Mouse (Mus musculus): ENCODE data around the gene Strn. TPM values are rescaled to one million over a fixed set of nuclear protein-coding genes. Genes with fewer than 3 reads are reported as not detected.

The Strn gene
- polyA plus RNA-seq (2016; fragmentation: Nextera tagmentation; extraction: Ambion mirVana) = 6.3 and 7.0 TPM in 2 replicates

DNA sequence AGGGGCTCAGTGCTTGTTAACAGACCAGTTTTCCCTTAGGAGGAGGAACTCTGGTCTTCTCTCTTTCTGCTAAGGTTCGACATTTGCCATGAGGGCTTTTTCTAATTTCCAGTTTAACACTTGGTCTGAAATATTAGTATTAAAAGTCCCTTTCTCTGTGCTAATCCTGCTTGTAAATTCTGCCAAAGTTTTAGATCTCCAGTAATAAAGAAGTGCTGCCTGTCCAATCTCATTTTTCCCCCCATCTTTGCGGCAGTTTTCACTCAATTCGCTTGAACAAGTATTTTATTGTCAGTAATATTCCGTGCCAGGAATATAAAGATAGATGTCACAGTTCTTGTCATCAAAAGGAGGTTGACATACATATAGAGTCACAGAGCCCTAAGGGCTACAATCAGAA, at the start of gene Strn:
TSS of gene Strn (minus strand) at position 101 of the 400 bp plus-strand sequence.
- H3K36me3 ChIP-seq = no peaks in the 10 kb centered on the region
- peaks cover 13% of the 10 kb centered on the region for H3K4me1 ChIP-seq
- peak within 1 kb of the TSS; percentile 89 for H3K9ac ChIP-seq
- no peaks in the 10 kb centered on the region for H3K27me3 ChIP-seq (replicated peaks)
- H3K4me3 ChIP-seq = peak within 1 kb of the TSS; percentile 82
- peak within 1 kb of the TSS; percentile 80 for H3K4me2 ChIP-seq (replicated peaks)
- H3K27ac ChIP-seq = peak within 1 kb of the TSS; percentile 34
- ATAC-seq (ENCODE audit: low FRiP score, low read depth) = no peak
- no peaks in the 10 kb centered on the region for H3K9me3 ChIP-seq
- WGBS = 29% methylated on average over 4 of the region's 4 CpGs

DNA sequence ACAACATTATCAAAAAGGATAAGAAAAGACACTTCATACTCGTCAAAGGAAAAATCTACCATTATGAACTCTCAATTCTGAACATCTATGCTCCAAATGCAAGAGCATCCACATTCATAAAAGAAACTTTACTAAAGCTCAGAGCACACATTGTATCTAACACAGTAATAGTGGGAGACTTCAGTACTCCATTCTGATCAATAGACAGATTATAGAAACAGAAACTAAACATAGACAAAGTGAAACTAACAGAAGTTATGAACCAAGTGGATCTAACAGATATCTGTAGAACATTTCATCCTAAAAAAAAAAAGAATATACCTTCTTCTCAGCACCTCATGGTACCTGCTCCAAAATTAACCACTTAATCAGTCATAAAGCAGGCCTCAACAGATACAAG, 41.8 kb upstream of the Strn start:
- no peak overlapping the region for H3K9ac ChIP-seq
- no peak for ATAC-seq (ENCODE audit: low FRiP score, low read depth)
- H3K27me3 ChIP-seq (replicated peaks) = no peaks in the 10 kb centered on the region
- H3K4me2 ChIP-seq (replicated peaks) = no peak overlapping the region
- H3K27ac ChIP-seq = no peak overlapping the region
- no peaks in the 10 kb centered on the region for H3K4me1 ChIP-seq
- no peaks in the 10 kb centered on the region for H3K9me3 ChIP-seq
- 89% methylated on average over 1 of the region's 1 CpGs for WGBS
- no peak overlapping the region for H3K4me3 ChIP-seq
- H3K36me3 ChIP-seq = peaks cover 16% of the 10 kb centered on the region

DNA sequence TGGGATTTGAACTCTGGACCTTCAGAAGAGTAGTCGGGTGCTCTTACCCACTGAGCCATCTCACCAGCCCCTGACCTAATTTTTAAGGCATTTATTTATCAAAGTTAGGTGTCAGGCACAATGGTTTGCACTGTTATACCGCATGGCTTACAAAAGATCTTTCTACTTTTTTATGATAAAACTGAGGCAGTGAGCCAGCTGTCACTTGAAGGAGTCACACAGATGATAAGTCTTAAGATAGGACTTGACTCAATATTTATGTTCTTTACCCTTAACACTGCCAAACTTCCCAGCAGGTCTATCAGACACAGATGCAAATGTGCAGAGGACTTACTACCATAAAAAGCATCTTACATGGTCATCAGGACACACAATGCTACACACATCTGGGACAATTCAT, 35.3 kb upstream of the Strn start:
- WGBS = 89% methylated on average over 2 of the region's 2 CpGs
- Histone ChIP-seq H3K9ac (no peak overlapping the region), H3K27ac (no peak overlapping the region), H3K4me2 (replicated peaks) (no peak overlapping the region), H3K36me3 (peaks cover 39% of the 10 kb centered on the region), H3K27me3 (replicated peaks) (no peaks in the 10 kb centered on the region), H3K4me3 (no peak overlapping the region), H3K4me1 (no peaks in the 10 kb centered on the region), H3K9me3 (no peaks in the 10 kb centered on the region)
- no peak for ATAC-seq (ENCODE audit: low FRiP score, low read depth)

GRCm38 (mm10) chr17:78770932-78771331, 33.9 kb upstream of the Strn start:
- no peak for ATAC-seq (ENCODE audit: low FRiP score, low read depth)
- Histone ChIP-seq H3K4me1 (no peaks in the 10 kb centered on the region), H3K4me3 (no peak overlapping the region), H3K4me2 (replicated peaks) (no peak overlapping the region), H3K27me3 (replicated peaks) (no peaks in the 10 kb centered on the region), H3K9me3 (no peaks in the 10 kb centered on the region), H3K36me3 (peaks cover 45% of the 10 kb centered on the region), H3K9ac (no peak overlapping the region), H3K27ac (no peak overlapping the region)
- 83% methylated on average over 7 of the region's 7 CpGs for WGBS

- 67% methylated on average over 3 of the region's 3 CpGs for WGBS
- ATAC-seq (ENCODE audit: low FRiP score, low read depth) = no peak
- Histone ChIP-seq H3K36me3 (peaks cover 52% of the 10 kb centered on the region), H3K27ac (no peak overlapping the region), H3K4me3 (no peak overlapping the region), H3K4me1 (no peaks in the 10 kb centered on the region), H3K9me3 (no peaks in the 10 kb centered on the region), H3K9ac (no peak overlapping the region), H3K4me2 (replicated peaks) (no peak overlapping the region), H3K27me3 (replicated peaks) (no peaks in the 10 kb centered on the region)
These were observed 32.3 kb upstream of the Strn start for GRCm38 (mm10) chr17:78769341-78769740.

DNA sequence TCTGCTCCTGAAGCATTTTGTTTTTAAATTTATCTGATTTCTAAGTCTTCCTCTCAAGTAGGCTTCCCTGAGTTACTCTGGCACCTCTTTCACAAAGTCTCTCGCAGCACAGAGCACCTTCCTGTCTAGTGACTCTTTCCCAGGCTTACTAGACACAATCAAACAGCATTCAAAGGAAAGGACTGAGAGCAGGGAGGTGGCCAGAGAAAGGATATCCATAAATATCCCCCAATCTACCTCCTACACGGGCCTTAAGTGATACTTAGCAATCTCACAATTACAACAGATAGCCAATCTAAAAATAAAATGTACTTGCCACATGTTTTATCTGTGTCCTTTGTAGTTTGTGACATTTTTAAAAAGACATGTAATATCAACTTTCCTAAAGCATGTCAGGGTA, 31.9 kb upstream of the Strn start:
- no peaks in the 10 kb centered on the region for H3K9me3 ChIP-seq
- H3K36me3 ChIP-seq = peaks cover 56% of the 10 kb centered on the region
- no peaks in the 10 kb centered on the region for H3K4me1 ChIP-seq
- H3K4me3 ChIP-seq = no peak overlapping the region
- H3K27ac ChIP-seq = no peak overlapping the region
- no peak overlapping the region for H3K4me2 ChIP-seq (replicated peaks)
- H3K9ac ChIP-seq = no peak overlapping the region
- H3K27me3 ChIP-seq (replicated peaks) = no peaks in the 10 kb centered on the region
- 70% methylated on average over 2 of the region's 2 CpGs for WGBS
- no peak for ATAC-seq (ENCODE audit: low FRiP score, low read depth)

DNA sequence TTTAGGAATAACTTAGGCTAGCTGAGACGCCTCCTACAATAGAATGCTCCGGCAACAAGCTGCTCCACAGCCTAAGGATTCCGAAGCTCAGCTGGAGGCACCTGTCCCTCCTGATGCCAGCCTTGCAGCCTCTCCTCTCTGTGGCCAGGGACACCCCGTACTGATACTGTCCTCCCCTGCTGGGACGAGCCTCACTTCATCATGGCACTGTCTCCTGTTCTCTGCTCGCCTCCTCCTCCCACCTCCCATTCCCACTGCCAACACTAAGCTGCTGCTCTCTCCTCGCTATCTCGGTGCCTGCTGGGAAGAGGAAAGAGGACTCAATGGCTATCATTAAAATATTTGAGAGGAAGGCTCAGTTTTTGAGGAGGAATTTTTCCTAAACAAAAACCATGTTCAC, 30.6 kb upstream of the Strn start:
- Histone ChIP-seq H3K9me3 (no peaks in the 10 kb centered on the region), H3K27ac (no peak overlapping the region), H3K36me3 (peaks cover 51% of the 10 kb centered on the region), H3K4me1 (no peaks in the 10 kb centered on the region), H3K27me3 (replicated peaks) (no peaks in the 10 kb centered on the region), H3K4me3 (no peak overlapping the region), H3K9ac (no peak overlapping the region), H3K4me2 (replicated peaks) (no peak overlapping the region)
- ATAC-seq (ENCODE audit: low FRiP score, low read depth) = no peak
- 70% methylated on average over 8 of the region's 8 CpGs for WGBS

DNA sequence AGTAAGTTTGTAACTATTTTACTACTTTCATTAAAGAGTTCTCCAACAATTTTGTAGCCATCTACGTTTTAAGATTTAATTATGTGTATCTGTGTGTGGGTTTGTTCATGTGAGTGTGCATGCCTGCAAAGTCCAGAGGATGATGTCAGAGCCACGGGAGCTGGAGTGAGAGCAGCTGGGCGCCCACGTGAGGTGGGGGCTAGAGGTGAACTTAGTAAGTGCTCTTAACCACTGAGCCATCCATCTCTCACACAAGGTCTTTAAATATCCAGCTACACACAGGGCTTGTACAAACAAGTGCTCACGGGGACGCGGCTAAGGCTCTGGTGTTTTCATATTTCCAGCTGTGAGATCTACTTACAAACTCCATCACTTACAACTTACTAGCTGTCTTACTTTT, 29.1 kb upstream of the Strn start:
- Histone ChIP-seq H3K27me3 (replicated peaks) (no peaks in the 10 kb centered on the region), H3K9ac (no peak overlapping the region), H3K4me2 (replicated peaks) (no peak overlapping the region), H3K4me3 (no peak overlapping the region), H3K9me3 (no peaks in the 10 kb centered on the region), H3K4me1 (no peaks in the 10 kb centered on the region), H3K27ac (no peak overlapping the region), H3K36me3 (peaks cover 47% of the 10 kb centered on the region)
- no peak for ATAC-seq (ENCODE audit: low FRiP score, low read depth)
- 86% methylated on average over 7 of the region's 7 CpGs for WGBS

GRCm38 (mm10) chr17:78763272-78763671, 26.3 kb upstream of the Strn start:
- Histone ChIP-seq H3K9me3 (no peaks in the 10 kb centered on the region), H3K27ac (no peak overlapping the region), H3K9ac (no peak overlapping the region), H3K4me3 (no peak overlapping the region), H3K27me3 (replicated peaks) (no peaks in the 10 kb centered on the region), H3K36me3 (peaks cover 49% of the 10 kb centered on the region), H3K4me2 (replicated peaks) (no peak overlapping the region), H3K4me1 (no peaks in the 10 kb centered on the region)
- ATAC-seq (ENCODE audit: low FRiP score, low read depth) = no peak
- 95% methylated on average over 5 of the region's 5 CpGs for WGBS

DNA sequence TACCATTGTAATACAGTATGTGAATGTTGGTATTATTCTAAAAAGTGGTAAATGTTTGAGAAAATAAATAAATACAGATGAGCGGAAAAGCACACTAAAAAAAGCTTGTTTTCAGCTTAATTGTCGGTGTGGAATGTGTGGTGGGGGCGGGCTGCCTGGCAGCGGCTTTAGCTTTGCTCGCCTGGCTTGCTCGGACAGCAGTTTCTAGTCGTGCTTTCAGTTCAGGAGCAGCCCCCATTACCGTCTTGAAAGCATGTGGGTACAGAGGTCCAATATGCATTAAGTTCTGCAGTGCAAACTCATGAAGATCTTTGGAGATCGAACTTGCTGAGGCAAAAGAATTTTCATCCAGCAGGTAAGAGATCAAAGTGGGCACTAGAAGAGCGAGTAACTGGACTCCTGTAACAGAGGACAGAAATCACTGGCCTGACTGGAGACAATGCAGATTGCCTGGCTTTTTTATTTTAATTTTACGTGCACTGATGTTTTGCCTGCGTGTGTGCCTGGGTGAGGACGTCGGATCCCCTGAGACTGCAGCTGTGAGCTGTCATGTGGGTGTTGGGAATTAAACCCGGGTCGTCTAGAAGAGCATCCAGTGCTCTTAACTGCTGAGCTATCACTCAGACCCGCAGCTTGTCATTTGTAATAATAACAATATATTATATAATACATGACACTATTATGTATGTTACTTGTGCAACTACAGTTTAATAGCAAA, 16.1 kb upstream of the Strn start:
- WGBS = 67% methylated on average over 17 of the region's 17 CpGs
- H3K36me3 ChIP-seq = peaks cover 35% of the 10 kb centered on the region
- H3K27ac ChIP-seq = no peak overlapping the region
- no peaks in the 10 kb centered on the region for H3K9me3 ChIP-seq
- no peak overlapping the region for H3K4me2 ChIP-seq (replicated peaks)
- ATAC-seq (ENCODE audit: low FRiP score, low read depth) = no peak
- no peak overlapping the region for H3K4me3 ChIP-seq
- H3K9ac ChIP-seq = no peak overlapping the region
- H3K27me3 ChIP-seq (replicated peaks) = no peaks in the 10 kb centered on the region
- no peaks in the 10 kb centered on the region for H3K4me1 ChIP-seq

- no peaks in the 10 kb centered on the region for H3K9me3 ChIP-seq
- peaks cover 32% of the 10 kb centered on the region for H3K36me3 ChIP-seq
- H3K4me3 ChIP-seq = no peak overlapping the region
- 59% methylated on average over 10 of the region's 10 CpGs for WGBS
- ATAC-seq (ENCODE audit: low FRiP score, low read depth) = no peak
- H3K27me3 ChIP-seq (replicated peaks) = no peaks in the 10 kb centered on the region
- no peak overlapping the region for H3K9ac ChIP-seq
- H3K27ac ChIP-seq = no peak overlapping the region
- H3K4me2 ChIP-seq (replicated peaks) = no peak overlapping the region
- H3K4me1 ChIP-seq = no peaks in the 10 kb centered on the region
These were observed 15.1 kb upstream of the Strn start for GRCm38 (mm10) chr17:78752064-78752463.

GRCm38 (mm10) chr17:78748440-78748839, 11.4 kb upstream of the Strn start:
- 83% methylated on average over 9 of the region's 9 CpGs for WGBS
- Histone ChIP-seq H3K27me3 (replicated peaks) (no peaks in the 10 kb centered on the region), H3K9me3 (no peaks in the 10 kb centered on the region), H3K9ac (no peak overlapping the region), H3K4me2 (replicated peaks) (no peak overlapping the region), H3K27ac (no peak overlapping the region), H3K36me3 (peaks cover 15% of the 10 kb centered on the region), H3K4me1 (no peaks in the 10 kb centered on the region), H3K4me3 (no peak overlapping the region)
- no peak for ATAC-seq (ENCODE audit: low FRiP score, low read depth)

DNA sequence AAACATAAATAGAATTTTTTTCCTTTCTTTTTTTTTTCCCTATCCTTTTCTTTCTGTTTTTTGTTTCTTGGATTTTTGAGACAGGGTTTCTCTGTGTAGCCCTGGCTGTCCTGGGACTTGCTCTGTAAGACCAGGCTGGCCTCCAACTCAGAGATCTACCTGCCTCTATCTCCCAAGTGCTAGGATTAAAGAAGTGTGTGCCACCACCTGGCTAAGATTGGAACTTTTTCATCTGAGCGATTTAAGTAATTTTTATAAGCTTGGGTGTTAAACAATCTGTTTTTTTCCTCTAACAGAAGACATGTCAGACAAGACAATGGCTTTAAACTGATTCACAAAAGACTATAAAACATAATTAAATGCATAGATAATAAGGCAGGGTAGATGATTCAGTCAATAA, 1.4 kb upstream of the Strn start:
- Histone ChIP-seq H3K27me3 (replicated peaks) (no peaks in the 10 kb centered on the region), H3K4me1 (peaks cover 13% of the 10 kb centered on the region), H3K27ac (no peak overlapping the region), H3K4me3 (no peak overlapping the region), H3K36me3 (no peaks in the 10 kb centered on the region), H3K9ac (no peak overlapping the region), H3K9me3 (no peaks in the 10 kb centered on the region), H3K4me2 (replicated peaks) (no peak overlapping the region)
- ATAC-seq (ENCODE audit: low FRiP score, low read depth) = no peak
- 47% methylated on average over 1 of the region's 1 CpGs for WGBS

Data from neural tube, embryonic 12.5 days (tissue).